Mouse (Mus musculus) liver, embryonic 14.5 days (tissue): ENCODE data around the gene Cd209f. TPM values are rescaled to one million over a fixed set of nuclear protein-coding genes. Genes with fewer than 3 reads are reported as not detected.
"Not testable (repeated sequence)": the region's sequence is repeated elsewhere in the genome, so short reads cannot be mapped to it uniquely, and the experiment has no call there.

Experiments
- ATAC-seq: fragments of 200-750 bp; cut with Nextera tagmentation; 2 replicates; pipeline ENCODE4 v1.8.0; 2017; ENCODE audit warnings: moderate number of reproducible peaks, mild to moderate bottlenecking, moderate library complexity; ENCODE audit not compliant: insufficient read depth
- DNase-seq, 3 experiments: peaks; one replicate each; pipeline ENCODE4 v3.0.0-alpha.2; 2012 to 2013; ENCODE audit warnings: low read depth in 3 of 3, low spot score in 3 of 3
- H3K27ac ChIP-seq: fragments of 300-500 bp; sonication (generic); 2 replicates; pipeline ENCODE4 v1.5.1; 2014; ENCODE audit warnings: moderate library complexity, mild to moderate bottlenecking, control low read depth, inconsistent platforms
- H3K27me3 ChIP-seq: fragments of 300-500 bp; sonication (generic); 2 replicates; pipeline ENCODE4 v1.6.1; 2014; ENCODE audit warnings: mild to moderate bottlenecking, low read length, moderate library complexity; ENCODE audit not compliant: control insufficient read depth, insufficient read depth
- H3K36me3 ChIP-seq: fragments of 300-500 bp; sonication (generic); replicated peaks from 2 replicates; pipeline ENCODE4 v1.6.1; 2014; ENCODE audit warnings: low read depth; ENCODE audit not compliant: control insufficient read depth, insufficient read depth
- H3K4me1 ChIP-seq, 2 experiments: fragments of 200-500 bp in 1 of 2; fragments of 300-500 bp in 1 of 2; sonication (generic) in 1 of 2; replicated peaks; 2 replicates each; pipeline ENCODE4 v1.6.1; 2012 to 2014; ENCODE audit warnings: antibody characterized with exemption in 1 of 2, inconsistent platforms in 1 of 2, low read length in 1 of 2; ENCODE audit not compliant: control insufficient read depth in 2 of 2, insufficient read depth in 2 of 2
- H3K4me2 ChIP-seq: fragments of 300-500 bp; sonication (generic); 2 replicates; pipeline ENCODE4 v1.6.1; 2014; ENCODE audit warnings: low read depth, mild to moderate bottlenecking, control low read depth, moderate library complexity
- H3K4me3 ChIP-seq, 2 experiments: fragments of 200-500 bp in 1 of 2; fragments of 300-500 bp in 1 of 2; sonication (generic) in 1 of 2; 2 replicates each; pipeline ENCODE4 v1.5.1; 2012 to 2014; ENCODE audit warnings: low read depth in 2 of 2, low read length in 2 of 2, mild to moderate bottlenecking in 2 of 2, control low read depth in 1 of 2, inconsistent platforms in 1 of 2, moderate library complexity in 1 of 2; ENCODE audit not compliant: insufficient read depth in 1 of 2
- H3K9ac ChIP-seq: fragments of 300-500 bp; sonication (generic); replicated peaks from 2 replicates; pipeline ENCODE4 v1.6.1; 2014; ENCODE audit warnings: mild to moderate bottlenecking, control low read depth, moderate library complexity
- H3K9me3 ChIP-seq: fragments of 300-500 bp; sonication (generic); 2 replicates; pipeline ENCODE4 v1.6.1; 2016; ENCODE audit warnings: low read length, mixed read lengths; ENCODE audit not compliant: control insufficient read depth
- CTCF ChIP-seq: IDR thresholded peaks from 2 replicates; pipeline ENCODE4 v1.5.1; 2016; ENCODE audit warnings: antibody characterized with exemption, low read depth, control low read depth
- EP300 ChIP-seq: IDR thresholded peaks from 2 replicates; pipeline ENCODE4 v1.6.1; 2016; ENCODE audit warnings: antibody characterized with exemption, low read depth
- WGBS: fragments of 180-500 bp; shearing (Covaris S2); extraction: QIAGEN DNeasy Blood & Tissue Kit; methylation state at CpG from one replicate; pipeline ENCODE4 v1.1.7; 2014; ENCODE audit not compliant: insufficient replicate concordance; 5-methylcytosine and 5-hydroxymethylcytosine counted together
- polyA plus RNA-seq, 2 experiments: library from polyadenylated mRNA; depleted of rRNA in 1 of 2; stranded (reverse) in 1 of 2; unstranded in 1 of 2; fragments of >200 nt; fragmentation: Nextera tagmentation in 1 of 2; extraction: Ambion mirVana in 1 of 2; gene quantifications; 2 replicates each; pipeline versions ENCODE4 v1.2.1 to v1.2.3; 2012 to 2014

Gene Cd209f
- polyA plus RNA-seq, 2 experiments = 0.48 to 0.76 TPM

DNA sequence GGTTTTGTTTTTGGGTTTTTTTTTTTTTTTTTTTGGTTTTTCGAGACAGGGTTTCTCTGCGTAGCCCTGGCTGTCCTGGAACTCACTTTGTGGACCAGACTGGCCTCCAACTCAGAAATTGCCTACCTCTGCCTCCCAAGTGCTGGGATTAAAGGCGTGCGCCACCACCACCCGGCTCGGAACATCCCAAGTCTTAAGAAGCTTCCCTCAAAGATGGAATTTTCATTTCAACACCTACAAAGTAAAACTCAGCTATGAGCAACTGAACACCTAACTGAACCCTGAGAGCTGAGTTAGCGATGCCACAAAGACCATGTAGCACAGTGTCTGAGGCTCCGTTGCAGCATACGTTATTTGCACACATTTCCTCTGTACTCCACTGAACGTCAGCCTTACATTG is 28.2 kb upstream of the Cd209f start, which contains the start of gene Cd209g:
TSS of gene Cd209g (plus strand) at position 301 of the 400 bp plus-strand sequence.
- no peak within 1 kb of the TSS for H3K27ac ChIP-seq
- 79% methylated on average over 10 of the region's 10 CpGs for WGBS
- ATAC-seq (no peak), DNase-seq (no peak)
- H3K9ac ChIP-seq = no peak within 1 kb of the TSS
- no peaks in the 10 kb centered on the region for H3K36me3 ChIP-seq
- H3K27me3 ChIP-seq = no peaks in the 10 kb centered on the region
- H3K4me3 ChIP-seq = no peak within 1 kb of the TSS
- no peak within 1 kb of the TSS for H3K4me2 ChIP-seq
- H3K9me3 ChIP-seq = no peaks in the 10 kb centered on the region
- TF ChIP-seq EP300 (no peak), CTCF (no peak)
- no peaks in the 10 kb centered on the region for H3K4me1 ChIP-seq

DNA sequence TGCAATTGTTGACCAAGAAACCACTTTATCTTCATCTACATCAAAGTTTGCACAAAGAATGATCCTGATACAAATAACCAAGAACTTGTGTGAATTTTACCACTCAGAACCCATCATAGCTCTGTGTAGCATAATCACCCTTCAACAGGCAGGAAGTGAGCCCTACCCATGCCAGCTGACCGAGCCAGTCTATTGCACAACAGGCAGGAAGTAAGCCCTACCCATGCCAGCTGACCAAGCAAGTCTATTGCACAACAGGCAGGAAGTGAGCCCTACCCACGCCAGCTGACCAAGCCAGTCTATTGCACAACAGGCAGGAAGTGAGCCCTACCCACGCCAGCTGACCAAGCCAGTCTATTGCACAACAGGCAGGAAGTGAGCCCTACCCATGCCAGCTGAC is 17.1 kb downstream of the Cd209f start:
- H3K36me3 ChIP-seq, DNase-seq, H3K4me3 ChIP-seq, H3K4me2 ChIP-seq, H3K4me1 ChIP-seq, H3K9ac ChIP-seq, ATAC-seq, H3K9me3 ChIP-seq, H3K27me3 ChIP-seq, H3K27ac ChIP-seq: not testable (repeated sequence)
- WGBS = 36% methylated on average over 3 of the region's 3 CpGs

DNA sequence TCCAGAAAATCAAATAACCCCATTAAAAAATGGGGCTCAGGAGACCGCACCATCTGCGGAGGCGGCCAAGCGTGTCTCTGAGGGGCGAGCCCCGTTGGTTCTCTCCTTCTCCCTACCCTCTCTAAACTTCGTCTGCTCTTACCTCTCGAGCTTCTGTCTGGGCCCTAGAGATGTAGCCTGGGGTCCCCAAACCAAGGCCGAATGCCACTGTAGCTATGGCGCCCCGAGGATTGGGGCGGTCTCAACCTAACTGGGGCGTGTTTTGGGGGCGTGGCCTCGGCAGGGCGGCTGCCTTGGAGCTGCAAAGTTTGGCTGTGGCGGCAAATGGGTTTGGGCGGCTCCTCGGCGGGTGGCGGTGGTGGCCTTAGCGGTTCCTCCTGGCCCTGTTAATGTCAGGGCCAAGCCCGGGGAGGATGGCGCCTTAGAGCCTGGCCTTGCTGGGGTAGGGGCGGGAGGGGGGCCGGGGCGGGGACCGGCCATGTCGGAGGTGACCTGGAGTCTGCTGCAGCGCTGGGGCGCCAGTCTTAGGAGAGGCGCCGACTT is 18.4 kb downstream of the Cd209f start:
- not testable (repeated sequence) for H3K27ac ChIP-seq, H3K36me3 ChIP-seq, H3K9me3 ChIP-seq, H3K27me3 ChIP-seq, H3K4me3 ChIP-seq, H3K9ac ChIP-seq, H3K4me2 ChIP-seq, H3K4me1 ChIP-seq, DNase-seq
- peak; percentile 52 for ATAC-seq
- 40% methylated on average over 33 of the region's 33 CpGs for WGBS

Other genes with a start within 250 kb of the Cd209f start
- gene Cd209d, start 227.3 kb downstream of the Cd209f start, polyA plus RNA-seq (2012; rRNA removed) = not detected in 2 replicates
- gene Cd209d, start 227.3 kb downstream of the Cd209f start, polyA plus RNA-seq (2014; fragmentation: Nextera tagmentation; extraction: Ambion mirVana) = not detected in 2 replicates
- not detected in 2 replicates for gene Cd209b, start 179.0 kb downstream of the Cd209f start, polyA plus RNA-seq (2012; rRNA removed)
- not detected in 2 replicates for gene Cd209b, start 179.0 kb downstream of the Cd209f start, polyA plus RNA-seq (2014; fragmentation: Nextera tagmentation; extraction: Ambion mirVana)
- gene Cd209c, start 151.1 kb downstream of the Cd209f start, polyA plus RNA-seq (2012; rRNA removed) = 0.04 TPM in 1 of 2 replicates, not detected in the other
- gene Cd209c, start 151.1 kb downstream of the Cd209f start, polyA plus RNA-seq (2014; fragmentation: Nextera tagmentation; extraction: Ambion mirVana) = 0.09 and 0.14 TPM in 2 replicates
- gene Cd209g, start 28.3 kb upstream of the Cd209f start, polyA plus RNA-seq (2012; rRNA removed) = 0.03 TPM in 1 of 2 replicates, not detected in the other
- gene Cd209g, start 28.3 kb upstream of the Cd209f start, polyA plus RNA-seq (2014; fragmentation: Nextera tagmentation; extraction: Ambion mirVana) = 0.14 TPM in 1 of 2 replicates, not detected in the other
- gene Evi5l, start 60.7 kb upstream of the Cd209f start, polyA plus RNA-seq (2012; rRNA removed) = 3.3 TPM in 2 replicates
- gene Evi5l, start 60.7 kb upstream of the Cd209f start, polyA plus RNA-seq (2014; fragmentation: Nextera tagmentation; extraction: Ambion mirVana) = 3.4 and 4.9 TPM in 2 replicates
- 0.22 and 0.39 TPM in 2 replicates for gene Prr36, start 111.6 kb upstream of the Cd209f start, polyA plus RNA-seq (2012; rRNA removed)
- 0.17 and 0.33 TPM in 2 replicates for gene Prr36, start 111.6 kb upstream of the Cd209f start, polyA plus RNA-seq (2014; fragmentation: Nextera tagmentation; extraction: Ambion mirVana)
- 0.03 and 0.04 TPM in 2 replicates for gene Lrrc8e, start 121.0 kb upstream of the Cd209f start, polyA plus RNA-seq (2012; rRNA removed)
- gene Lrrc8e, start 121.0 kb upstream of the Cd209f start, polyA plus RNA-seq (2014; fragmentation: Nextera tagmentation; extraction: Ambion mirVana) = 0.13 and 0.18 TPM in 2 replicates
- 11.7 and 13.2 TPM in 2 replicates for gene Map2k7, start 132.9 kb upstream of the Cd209f start, polyA plus RNA-seq (2012; rRNA removed)
- gene Map2k7, start 132.9 kb upstream of the Cd209f start, polyA plus RNA-seq (2014; fragmentation: Nextera tagmentation; extraction: Ambion mirVana) = 6.6 and 7.8 TPM in 2 replicates
- 0.47 and 0.66 TPM in 2 replicates for gene Gm49320, start 133.0 kb upstream of the Cd209f start, polyA plus RNA-seq (2012; rRNA removed)
- gene Gm49320, start 133.0 kb upstream of the Cd209f start, polyA plus RNA-seq (2014; fragmentation: Nextera tagmentation; extraction: Ambion mirVana) = 0.05 and 0.14 TPM in 2 replicates
- 5.2 and 6.4 TPM in 2 replicates for gene Tgfbr3l, start 142.4 kb upstream of the Cd209f start, polyA plus RNA-seq (2012; rRNA removed)
- 0.30 and 0.34 TPM in 2 replicates for gene Tgfbr3l, start 142.4 kb upstream of the Cd209f start, polyA plus RNA-seq (2014; fragmentation: Nextera tagmentation; extraction: Ambion mirVana)
- 11.5 and 13.0 TPM in 2 replicates for gene Snapc2, start 147.2 kb upstream of the Cd209f start, polyA plus RNA-seq (2012; rRNA removed)
- 14.1 and 15.5 TPM in 2 replicates for gene Snapc2, start 147.2 kb upstream of the Cd209f start, polyA plus RNA-seq (2014; fragmentation: Nextera tagmentation; extraction: Ambion mirVana)
- gene Ctxn1, start 153.4 kb upstream of the Cd209f start, polyA plus RNA-seq (2012; rRNA removed) = 3.0 and 4.6 TPM in 2 replicates
- 1.1 and 1.2 TPM in 2 replicates for gene Ctxn1, start 153.4 kb upstream of the Cd209f start, polyA plus RNA-seq (2014; fragmentation: Nextera tagmentation; extraction: Ambion mirVana)
- gene Timm44, start 170.1 kb upstream of the Cd209f start, polyA plus RNA-seq (2012; rRNA removed) = 28.3 and 41.3 TPM in 2 replicates
- 38.5 and 42.4 TPM in 2 replicates for gene Timm44, start 170.1 kb upstream of the Cd209f start, polyA plus RNA-seq (2014; fragmentation: Nextera tagmentation; extraction: Ambion mirVana)
- 4.2 TPM in 2 replicates for gene Ccl25, start 219.4 kb upstream of the Cd209f start, polyA plus RNA-seq (2012; rRNA removed)
- gene Ccl25, start 219.4 kb upstream of the Cd209f start, polyA plus RNA-seq (2014; fragmentation: Nextera tagmentation; extraction: Ambion mirVana) = 4.0 and 5.2 TPM in 2 replicates
- 23.9 and 32.5 TPM in 2 replicates for gene Elavl1, start 219.6 kb upstream of the Cd209f start, polyA plus RNA-seq (2012; rRNA removed)
- gene Elavl1, start 219.6 kb upstream of the Cd209f start, polyA plus RNA-seq (2014; fragmentation: Nextera tagmentation; extraction: Ambion mirVana) = 94.5 and 118 TPM in 2 replicates